Mouse (Mus musculus) splenic B cell, adult 2 months (primary cell): ENCODE data around the gene Wfdc8.
"Not testable (repeated sequence)": the region's sequence is repeated elsewhere in the genome, so short reads cannot be mapped to it uniquely, and the experiment has no call there.

Experiments used
- DNase-seq: peaks from one replicate; pipeline ENCODE4 v3.0.0-alpha.2; 2011; ENCODE audit warnings: low read depth, low spot score
- H3K27me3 ChIP-seq: 2 replicates; pipeline ENCODE4 v1.6.1; 2012; ENCODE audit warnings: mild to moderate bottlenecking, low read length, moderate library complexity, mixed read lengths; ENCODE audit not compliant: control insufficient read depth, poor library complexity, insufficient read depth, severe bottlenecking
- H3K36me3 ChIP-seq: 2 replicates; pipeline ENCODE4 v1.6.1; 2012; ENCODE audit warnings: mild to moderate bottlenecking, low read length, moderate library complexity, mixed read lengths; ENCODE audit not compliant: control insufficient read depth, poor library complexity, insufficient read depth, severe bottlenecking

The Wfdc8 gene

DNA sequence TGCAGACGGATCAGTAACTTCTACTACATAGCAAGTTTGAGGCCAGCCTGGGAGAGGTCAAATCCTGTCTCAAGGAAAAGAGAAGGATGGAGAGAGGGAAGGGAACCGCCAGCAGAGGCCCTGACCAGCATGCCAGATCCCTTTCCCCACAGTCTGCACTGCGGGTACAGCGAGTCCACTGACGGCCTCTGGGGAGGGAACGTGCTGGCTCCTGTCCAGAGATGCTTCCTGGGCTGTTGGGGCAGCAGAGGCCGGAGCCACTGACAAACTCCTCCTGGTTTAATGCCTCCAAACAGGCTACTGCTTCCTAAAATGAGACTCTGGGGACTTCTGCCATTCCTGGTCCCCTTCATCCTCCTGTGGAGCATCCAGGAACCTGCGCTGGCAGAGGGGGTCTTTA lies at the start of gene Wfdc8, which contains the start of gene Wfdc6b:
Wfdc8 (minus strand) TSS at position 156 of the 400 bp plus-strand sequence.
Wfdc6b (plus strand) TSS at position 52 of the 400 bp plus-strand sequence.
- H3K27me3 ChIP-seq, DNase-seq, H3K36me3 ChIP-seq: not testable (repeated sequence)

DNA sequence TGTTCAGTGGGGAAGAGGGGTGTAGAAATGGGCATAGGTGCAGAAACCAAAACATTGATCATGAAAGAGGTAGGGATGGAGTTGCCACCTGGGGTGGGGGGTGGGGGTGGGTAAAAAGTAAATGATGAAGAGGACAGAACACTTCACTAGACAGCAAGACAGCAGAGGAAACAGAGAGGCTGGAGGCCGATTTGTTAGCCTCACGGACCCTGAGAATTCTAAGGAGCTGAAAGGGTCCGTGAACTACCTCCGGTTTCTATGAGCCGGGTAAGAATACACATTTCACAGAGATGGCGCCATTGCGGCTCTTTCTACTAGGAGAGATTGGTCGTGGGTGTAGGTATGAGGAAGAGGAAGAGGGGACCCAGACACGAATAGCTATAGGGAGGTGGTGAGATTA lies 43.1 kb upstream of the Wfdc8 start, which contains the start of gene Wfdc9:
Wfdc9 (minus strand) TSS at position 101 of the 400 bp plus-strand sequence.
- no peak for DNase-seq
- Histone ChIP-seq H3K36me3 (no peaks in the 10 kb centered on the region), H3K27me3 (no peaks in the 10 kb centered on the region)

GRCm38 (mm10) chr2:164655858-164656257 lies 42.4 kb upstream of the Wfdc8 start, which contains the start of gene Wfdc10:
Gene Wfdc10, plus strand, starts transcription at chr2:164656046.
- no peaks in the 10 kb centered on the region for H3K27me3 ChIP-seq
- H3K36me3 ChIP-seq, result no peaks in the 10 kb centered on the region
- DNase-seq, result peak; percentile 57

DNA sequence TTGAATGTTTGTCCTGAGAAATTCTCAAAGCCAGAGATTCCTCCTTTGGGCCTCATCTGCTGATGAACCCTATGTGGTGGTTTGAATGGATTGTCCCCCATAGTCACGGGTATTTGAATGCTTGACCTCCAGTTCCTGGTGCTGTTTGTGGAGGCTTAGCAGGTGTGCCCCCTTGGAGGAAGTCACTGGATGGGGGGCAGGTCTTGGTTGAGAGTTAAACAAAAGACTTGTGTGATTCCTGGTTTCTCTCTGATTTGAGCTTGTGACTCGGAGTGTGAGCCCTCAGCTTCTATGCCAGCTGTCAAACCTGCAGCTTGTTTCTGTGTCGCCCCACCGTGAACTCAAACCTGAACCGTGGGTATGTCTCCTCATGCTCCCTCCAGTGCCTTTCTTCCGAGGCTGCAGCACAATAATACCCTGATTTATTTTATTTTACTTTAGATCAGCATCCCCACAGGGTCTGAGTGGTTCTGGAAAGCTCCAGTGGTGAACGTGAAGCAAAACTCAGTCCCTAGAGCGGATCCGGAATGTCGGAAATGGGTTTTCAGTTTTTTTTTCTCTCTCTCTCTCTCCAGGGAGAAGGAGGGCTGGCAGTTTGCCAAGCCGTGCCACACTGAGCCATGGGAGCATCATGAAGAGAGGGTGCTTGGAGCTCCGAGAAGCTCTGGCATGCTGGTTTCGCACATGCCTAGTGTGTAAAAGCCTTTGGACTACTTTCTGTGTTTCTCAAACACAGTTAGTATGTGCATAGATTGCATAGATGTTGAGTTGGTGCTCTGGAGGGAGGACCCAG lies 28.7 kb upstream of the Wfdc8 start:
- Histone ChIP-seq H3K27me3 (no peaks in the 10 kb centered on the region), H3K36me3 (no peaks in the 10 kb centered on the region)
- no peak for DNase-seq

- H3K27me3 ChIP-seq, result no peaks in the 10 kb centered on the region
- DNase-seq, result peak; percentile 6
These were observed 27.7 kb upstream of the Wfdc8 start for GRCm38 (mm10) chr2:164641129-164641528.

GRCm38 (mm10) chr2:164638696-164639095 lies 25.3 kb upstream of the Wfdc8 start, which contains the start of gene Wfdc16:
Gene Wfdc16, minus strand, starts transcription at chr2:164638796.
- no peak for DNase-seq
- Histone ChIP-seq H3K27me3 (no peaks in the 10 kb centered on the region), H3K36me3 (no peaks in the 10 kb centered on the region)

More at GRCm38 (mm10) chr2:164641129-164641528, 27.7 kb upstream of the Wfdc8 start:
- H3K36me3 ChIP-seq, result no peaks in the 10 kb centered on the region

DNA sequence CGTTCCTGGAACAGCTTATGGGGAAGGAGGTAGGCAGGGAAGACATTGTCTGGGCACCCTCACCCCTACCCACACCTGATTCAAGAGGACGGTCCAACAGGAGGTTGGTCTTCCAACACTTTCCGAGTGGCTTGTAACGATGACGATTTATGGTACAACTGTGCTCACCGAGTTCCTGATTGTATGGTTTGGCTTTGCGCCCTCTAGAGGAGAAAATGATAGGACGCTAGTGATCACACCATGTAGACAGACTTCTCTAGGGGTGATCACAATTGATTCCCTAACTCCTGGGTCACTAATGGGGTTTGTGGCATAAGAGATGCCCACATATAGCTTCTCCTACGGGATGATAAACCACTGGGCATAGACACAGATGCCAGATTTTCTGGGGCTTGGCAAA lies 21.8 kb upstream of the Wfdc8 start:
- Histone ChIP-seq H3K36me3 (no peaks in the 10 kb centered on the region), H3K27me3 (no peaks in the 10 kb centered on the region)
- no peak for DNase-seq

DNA sequence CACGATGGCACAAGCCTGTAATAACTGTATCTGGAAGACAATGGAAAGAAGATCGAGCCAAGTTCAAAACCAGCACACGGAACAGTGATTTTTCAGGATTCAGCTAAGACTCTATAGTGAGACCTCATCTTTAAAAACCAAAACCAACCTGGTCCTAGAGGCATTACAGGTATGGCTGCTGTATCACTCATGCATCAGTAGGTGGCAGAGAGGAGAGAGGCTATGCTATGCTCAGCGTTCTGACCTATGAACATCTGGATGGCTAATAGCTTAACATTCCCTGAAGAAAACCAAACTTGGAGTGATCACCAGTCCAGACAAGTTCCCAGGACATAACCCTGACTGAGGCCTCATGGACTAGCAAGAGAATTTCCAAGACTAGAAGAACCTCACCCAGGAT lies 8.3 kb upstream of the Wfdc8 start:
- DNase-seq, result no peak
- Histone ChIP-seq H3K36me3 (no peaks in the 10 kb centered on the region), H3K27me3 (no peaks in the 10 kb centered on the region)

GRCm38 (mm10) chr2:164619050-164619449 lies 5.6 kb upstream of the Wfdc8 start:
- H3K36me3 ChIP-seq, result no peaks in the 10 kb centered on the region
- H3K27me3 ChIP-seq, result no peaks in the 10 kb centered on the region
- no peak for DNase-seq

GRCm38 (mm10) chr2:164615386-164615785 lies 2.0 kb upstream of the Wfdc8 start:
- Histone ChIP-seq H3K27me3 (no peaks in the 10 kb centered on the region), H3K36me3 (no peaks in the 10 kb centered on the region)
- DNase-seq, result no peak

DNA sequence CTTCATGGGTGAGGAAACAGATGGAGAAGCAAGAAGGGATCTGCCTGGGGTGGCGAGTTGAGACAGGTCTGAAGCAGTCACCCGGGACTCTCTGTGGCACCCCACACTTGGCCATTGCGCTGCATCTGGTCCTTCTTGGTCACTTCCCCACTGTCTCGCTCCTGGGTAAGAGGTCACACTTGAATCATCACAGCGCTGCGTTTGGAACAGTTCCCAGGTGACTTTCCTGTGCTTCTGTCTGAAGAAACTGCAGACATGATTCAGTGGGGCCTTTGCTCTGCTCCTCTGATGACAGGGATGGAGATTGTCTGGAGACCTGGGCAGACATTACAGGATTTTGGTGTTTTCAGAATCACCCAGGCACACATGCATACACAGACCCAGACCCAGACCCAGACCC lies 4.6 kb downstream of the Wfdc8 start:
- H3K36me3 ChIP-seq, result no peaks in the 10 kb centered on the region
- no peak for DNase-seq
- no peaks in the 10 kb centered on the region for H3K27me3 ChIP-seq

DNA sequence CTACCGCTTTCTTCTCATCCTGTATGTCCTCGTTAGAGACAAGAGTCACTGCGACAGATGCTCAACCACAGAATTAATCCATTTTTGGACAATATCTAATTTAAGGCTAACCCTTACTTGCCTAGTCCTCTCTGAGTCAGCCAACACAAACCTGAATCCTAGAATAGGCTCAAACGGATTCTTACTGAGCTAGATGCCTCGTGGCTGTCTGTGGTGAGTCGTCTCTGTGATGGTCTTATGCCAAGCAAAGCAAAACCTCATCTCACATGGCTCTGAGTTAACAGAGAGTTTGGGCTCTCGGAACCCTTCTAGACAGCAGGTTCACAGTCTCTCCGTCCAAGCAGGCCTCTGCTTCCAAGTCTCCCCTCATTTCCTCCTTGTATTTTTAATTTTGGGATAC lies 9.0 kb downstream of the Wfdc8 start:
- DNase-seq, result no peak
- Histone ChIP-seq H3K27me3 (no peaks in the 10 kb centered on the region), H3K36me3 (no peaks in the 10 kb centered on the region)

- H3K27me3 ChIP-seq, result no peaks in the 10 kb centered on the region
- no peaks in the 10 kb centered on the region for H3K36me3 ChIP-seq
- no peak for DNase-seq
These were observed 9.9 kb downstream of the Wfdc8 start for GRCm38 (mm10) chr2:164603482-164603881.

DNA sequence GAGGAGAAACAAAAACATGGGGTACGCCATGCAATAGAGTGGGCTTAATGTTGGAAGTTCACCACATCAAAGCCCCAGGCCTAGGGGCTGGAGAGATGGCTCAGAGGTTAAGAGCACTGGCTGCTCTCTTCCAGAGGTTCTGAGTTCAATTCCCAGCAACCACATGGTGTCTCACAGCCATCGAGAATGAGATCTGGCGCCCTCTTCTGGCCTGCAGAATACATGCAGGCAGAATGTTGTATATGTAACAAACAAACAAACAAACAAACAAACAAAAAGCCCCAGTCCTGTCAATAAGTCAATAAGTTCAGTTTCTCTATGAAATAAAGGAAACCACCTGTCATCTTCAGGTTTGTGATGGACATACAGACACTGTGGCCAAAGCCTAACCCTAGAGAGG lies 13.2 kb downstream of the Wfdc8 start:
- H3K36me3 ChIP-seq, result no peaks in the 10 kb centered on the region
- H3K27me3 ChIP-seq, result no peaks in the 10 kb centered on the region
- DNase-seq, result no peak

- H3K27me3 ChIP-seq, result no peaks in the 10 kb centered on the region
- no peaks in the 10 kb centered on the region for H3K36me3 ChIP-seq
- DNase-seq, result no peak
These were observed 19.9 kb downstream of the Wfdc8 start, which contains the start of gene Eppin for GRCm38 (mm10) chr2:164593494-164593893. Gene Eppin, minus strand, starts transcription at chr2:164593594.
